Mouse (Mus musculus) neural tube, embryonic 11.5 days (tissue): ENCODE data around the gene Ctnnbip1. TPM values are rescaled to one million over a fixed set of nuclear protein-coding genes. Genes with fewer than 3 reads are reported as not detected.

Experiments
- ATAC-seq: fragments of 200-750 bp; cut with Nextera tagmentation; 2 replicates; pipeline ENCODE4 v1.8.0; 2017; ENCODE audit warnings: moderate number of reproducible peaks, mild to moderate bottlenecking, moderate TSS enrichment, moderate library complexity; ENCODE audit not compliant: insufficient read depth, low FRiP score, low TSS enrichment
- DNase-seq: peaks from one replicate; pipeline ENCODE4 v3.0.0-alpha.2; 2015; ENCODE audit warnings: low spot score
- H3K27ac ChIP-seq: fragments of 300-500 bp; sonication (generic); 2 replicates; pipeline ENCODE4 v1.5.1; 2014; ENCODE audit warnings: low read depth, mild to moderate bottlenecking, low read length
- H3K27me3 ChIP-seq: fragments of 300-500 bp; sonication (generic); 2 replicates; pipeline ENCODE4 v1.6.1; 2014; ENCODE audit warnings: mild to moderate bottlenecking, low read length, mixed read lengths; ENCODE audit not compliant: control insufficient read depth, insufficient read depth
- H3K36me3 ChIP-seq: fragments of 300-500 bp; sonication (generic); 2 replicates; pipeline ENCODE4 v1.6.1; 2014; ENCODE audit warnings: mild to moderate bottlenecking, low read length, moderate library complexity, mixed read lengths; ENCODE audit not compliant: control insufficient read depth, insufficient read depth
- H3K4me1 ChIP-seq: fragments of 300-500 bp; sonication (generic); 2 replicates; pipeline ENCODE4 v1.6.1; 2014; ENCODE audit warnings: low read length, mixed read lengths; ENCODE audit not compliant: control insufficient read depth, insufficient read depth
- H3K4me2 ChIP-seq: fragments of 300-500 bp; sonication (generic); 2 replicates; pipeline ENCODE4 v1.6.1; 2014; ENCODE audit warnings: low read depth, mild to moderate bottlenecking, moderate library complexity
- H3K4me3 ChIP-seq: fragments of 300-500 bp; sonication (generic); 2 replicates; pipeline ENCODE4 v1.5.1; 2014; ENCODE audit warnings: low read depth, low read length
- H3K9ac ChIP-seq: fragments of 300-500 bp; sonication (generic); 2 replicates; pipeline ENCODE4 v1.6.1; 2014; ENCODE audit warnings: mild to moderate bottlenecking, low read length
- H3K9me3 ChIP-seq: fragments of 300-500 bp; sonication (generic); 2 replicates; pipeline ENCODE4 v1.6.1; 2016; ENCODE audit warnings: low read length; ENCODE audit not compliant: control insufficient read depth
- WGBS: fragments of 180-500 bp; shearing (Covaris S2); extraction: QIAGEN DNeasy Blood & Tissue Kit; methylation state at CpG from one replicate; pipeline ENCODE4 v1.1.7; 2014; 5-methylcytosine and 5-hydroxymethylcytosine counted together
- polyA plus RNA-seq: library from polyadenylated mRNA; unstranded; fragments of >200 nt; fragmentation: Nextera tagmentation; extraction: Ambion mirVana; gene quantifications from 2 replicates; pipeline ENCODE4 v1.2.1, GENCODE M21; 2014

Ctnnbip1 gene
- polyA plus RNA-seq, 1 experiment from 2014 or later: 67.7 TPM

DNA sequence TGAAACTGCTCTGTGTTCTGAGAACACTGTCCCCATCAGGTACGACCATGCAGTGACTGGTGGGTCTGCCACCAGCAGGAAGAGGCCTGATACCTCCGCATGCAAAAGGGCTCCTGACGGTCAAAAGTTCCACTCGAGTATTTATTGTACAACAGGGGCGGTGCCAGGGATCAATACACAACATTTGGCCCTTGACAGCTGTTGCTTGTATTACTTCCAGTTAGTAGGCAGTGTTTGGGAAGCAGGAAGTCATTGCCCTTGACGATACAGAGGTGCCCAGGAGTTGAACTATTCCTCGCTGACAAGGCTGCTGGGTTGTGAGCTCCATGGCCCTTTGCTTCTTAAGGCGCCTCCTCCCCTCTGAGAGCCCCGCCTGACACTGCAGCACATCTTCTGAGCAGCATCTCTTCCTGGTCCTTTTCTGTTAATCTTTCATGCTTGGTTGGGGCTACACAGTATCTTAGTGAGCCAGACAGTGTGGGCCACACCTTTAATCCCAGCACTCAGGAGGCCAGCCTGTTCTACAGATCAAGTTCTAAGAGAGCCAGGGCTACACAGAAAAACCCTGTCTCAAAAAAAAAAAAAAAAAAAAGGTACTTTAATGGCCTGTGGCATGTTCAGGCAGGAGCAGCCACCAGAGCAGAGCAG is 28.9 kb downstream of the Ctnnbip1 start:
- 78% methylated on average over 9 of the region's 9 CpGs for WGBS
- no peak for ATAC-seq

DNA sequence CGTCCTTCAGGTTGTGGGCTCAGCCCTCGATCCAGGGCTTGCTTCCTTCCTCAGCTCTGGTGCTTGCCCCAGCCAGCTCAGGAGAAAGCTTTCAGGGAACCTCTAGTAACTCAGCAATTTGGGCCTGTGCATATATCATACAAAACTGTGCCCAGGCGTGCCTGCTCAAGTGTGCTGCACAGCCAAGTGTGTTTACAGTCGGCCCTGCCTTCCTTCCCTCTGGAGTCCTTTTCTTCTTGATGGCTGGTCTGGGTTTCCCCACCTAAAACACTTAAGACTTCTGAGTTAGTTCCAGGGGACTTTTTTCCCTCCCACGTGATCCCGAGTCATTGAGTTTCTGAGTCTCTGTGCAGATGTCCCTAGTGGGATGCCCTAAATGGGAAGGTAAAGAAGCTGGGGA is 29.5 kb downstream of the Ctnnbip1 start:
- Histone ChIP-seq H3K27ac (no peak overlapping the region), H3K9ac (no peak overlapping the region), H3K4me1 (no peaks in the 10 kb centered on the region), H3K4me2 (no peak overlapping the region), H3K4me3 (no peak overlapping the region), H3K36me3 (0 out of 2 replicates have a peak, but pooled peaks cover 2% of the 10 kb centered on the region), H3K27me3 (no peaks in the 10 kb centered on the region), H3K9me3 (no peaks in the 10 kb centered on the region; the same call in 1 of the 2 replicates)
- ATAC-seq: no peak
- 77% methylated on average over 6 of the region's 6 CpGs for WGBS
- no peak for DNase-seq

More for the DNA sequence above, 28.9 kb downstream of the Ctnnbip1 start:
- Histone ChIP-seq H3K4me2 (no peak overlapping the region), H3K4me1 (no peaks in the 10 kb centered on the region), H3K27ac (no peak overlapping the region), H3K4me3 (no peak overlapping the region), H3K27me3 (no peaks in the 10 kb centered on the region), H3K36me3 (0 out of 2 replicates have a peak, but pooled peaks cover 2% of the 10 kb centered on the region), H3K9ac (no peak overlapping the region), H3K9me3 (no peaks in the 10 kb centered on the region; the same call in 1 of the 2 replicates)
- DNase-seq: no peak

DNA sequence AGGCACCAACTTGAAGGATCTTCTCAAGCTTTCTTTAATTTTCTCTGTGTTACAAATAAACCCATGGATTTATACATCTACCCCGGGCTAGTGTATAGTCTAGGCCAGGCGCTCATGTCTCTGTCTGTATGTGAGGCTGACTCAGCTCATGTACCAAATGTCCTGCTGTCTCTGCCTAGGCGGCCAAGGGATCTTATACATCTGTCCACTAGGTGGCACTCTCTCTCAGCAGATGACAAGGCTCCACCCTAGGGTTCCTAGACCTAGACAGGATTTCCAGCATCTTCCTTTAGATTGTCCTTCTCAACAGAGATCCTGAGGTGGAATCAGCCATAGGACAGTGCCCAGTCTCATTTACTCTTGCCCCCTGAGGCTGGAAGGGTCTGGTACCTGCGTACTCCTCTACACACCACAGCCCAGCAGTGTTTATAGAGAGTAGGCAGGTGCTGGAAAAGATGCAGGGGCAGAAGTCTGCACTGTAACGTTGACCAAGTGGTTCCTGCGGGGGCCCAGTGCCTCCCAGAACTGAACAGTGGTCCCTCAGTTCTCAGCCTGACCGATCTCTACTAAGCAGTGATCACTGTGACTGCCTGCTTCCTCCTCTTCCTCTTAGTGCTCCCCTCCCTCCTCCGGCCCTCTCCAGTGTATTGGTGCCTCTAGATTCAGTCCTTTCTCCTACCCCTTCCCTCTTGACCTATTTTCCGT is 31.3 kb downstream of the Ctnnbip1 start:
- H3K4me3 ChIP-seq: no peak overlapping the region
- WGBS: 68% methylated on average over 9 of the region's 9 CpGs
- H3K4me2 ChIP-seq: no peak overlapping the region
- peak; percentile 82 for DNase-seq
- H3K27ac ChIP-seq: no peak overlapping the region
- H3K9me3 ChIP-seq: no peaks in the 10 kb centered on the region; the same call in 1 of the 2 replicates
- peaks cover 3% of the 10 kb centered on the region; the same call in 1 of the 2 replicates for H3K36me3 ChIP-seq
- H3K9ac ChIP-seq: no peak overlapping the region
- peak; percentile 68; the same call in 1 of the 2 replicates for ATAC-seq
- H3K4me1 ChIP-seq: peaks cover 4% of the 10 kb centered on the region; the same call in 1 of the 2 replicates
- H3K27me3 ChIP-seq: no peaks in the 10 kb centered on the region

DNA sequence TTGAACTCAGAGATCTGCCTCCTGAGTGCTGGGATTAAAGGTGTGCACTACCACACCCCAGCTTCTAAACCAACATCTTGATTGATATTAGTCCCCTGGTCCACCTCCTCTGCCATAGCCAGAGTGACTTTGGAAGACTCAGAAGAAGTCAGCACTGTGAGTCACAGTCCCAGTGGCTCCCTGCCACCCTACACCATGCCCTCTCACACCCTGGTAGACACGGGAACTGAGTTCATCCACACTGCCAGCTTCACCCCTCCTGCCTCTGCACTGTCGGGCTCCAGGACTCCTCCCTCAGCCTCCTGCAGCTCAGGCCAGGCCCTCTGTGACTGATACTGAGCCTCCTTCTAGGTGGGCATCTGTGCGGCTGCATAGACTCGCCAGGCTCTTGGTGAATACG is 32.8 kb downstream of the Ctnnbip1 start:
- no peak overlapping the region for H3K27ac ChIP-seq
- H3K9me3 ChIP-seq: no peaks in the 10 kb centered on the region
- no peak overlapping the region for H3K4me3 ChIP-seq
- H3K27me3 ChIP-seq: no peaks in the 10 kb centered on the region
- no peak for ATAC-seq
- no peak overlapping the region for H3K9ac ChIP-seq
- peaks cover 3% of the 10 kb centered on the region; the same call in 1 of the 2 replicates for H3K36me3 ChIP-seq
- H3K4me1 ChIP-seq: peaks cover 4% of the 10 kb centered on the region; the same call in 1 of the 2 replicates
- DNase-seq: no peak
- 78% methylated on average over 5 of the region's 5 CpGs for WGBS
- no peak overlapping the region for H3K4me2 ChIP-seq

DNA sequence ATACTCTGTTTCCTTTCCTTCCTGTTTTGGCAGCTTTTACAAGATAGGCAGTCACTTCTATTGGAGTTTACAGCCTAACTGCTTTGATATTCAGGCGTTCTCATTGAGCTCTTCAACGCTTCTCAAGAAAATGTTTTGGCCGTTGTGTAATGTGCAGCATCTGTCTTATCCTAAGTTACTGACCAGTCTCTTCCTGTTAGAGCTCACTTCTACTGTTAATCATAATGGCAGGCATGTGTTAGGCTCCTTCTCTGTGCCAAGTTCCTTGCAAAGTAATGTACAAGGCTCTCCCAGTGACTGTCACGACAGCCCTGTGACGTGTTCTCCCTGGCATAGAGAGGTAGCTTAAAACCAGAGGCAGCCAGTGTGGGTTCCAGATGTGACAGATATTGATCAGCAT is 33.7 kb downstream of the Ctnnbip1 start:
- Histone ChIP-seq H3K36me3 (peaks cover 2% of the 10 kb centered on the region; the same call in 1 of the 2 replicates), H3K27me3 (no peaks in the 10 kb centered on the region), H3K9me3 (no peaks in the 10 kb centered on the region), H3K9ac (no peak overlapping the region), H3K4me1 (peaks cover 4% of the 10 kb centered on the region; the same call in 1 of the 2 replicates), H3K27ac (no peak overlapping the region), H3K4me2 (no peak overlapping the region), H3K4me3 (no peak overlapping the region)
- DNase-seq (no peak), ATAC-seq (no peak)
- WGBS: 93% methylated on average over 5 of the region's 5 CpGs

DNA sequence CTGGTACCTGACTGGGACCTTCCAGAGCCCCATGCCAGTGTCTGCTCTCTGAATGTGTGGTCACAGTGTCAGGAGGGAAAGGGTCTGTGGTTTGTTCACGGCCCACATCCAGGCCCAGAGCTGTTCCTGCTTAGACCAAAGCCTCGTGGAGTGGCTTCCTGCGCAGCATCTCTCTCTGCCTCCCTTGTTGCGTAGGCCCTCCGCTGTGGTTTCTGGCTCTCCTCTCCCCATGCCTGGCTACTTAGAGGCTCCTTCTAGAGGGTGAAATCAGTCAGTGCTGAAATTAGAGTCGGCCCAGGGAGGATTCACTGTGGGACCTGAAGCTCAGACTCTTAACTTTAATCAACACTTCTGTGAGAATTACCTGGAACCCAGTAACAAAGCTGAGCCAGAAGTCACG is 35.8 kb downstream of the Ctnnbip1 start:
- Histone ChIP-seq H3K4me1 (peaks cover 4% of the 10 kb centered on the region; the same call in 1 of the 2 replicates), H3K4me3 (no peak overlapping the region), H3K27ac (no peak overlapping the region), H3K9me3 (no peaks in the 10 kb centered on the region), H3K27me3 (no peaks in the 10 kb centered on the region), H3K9ac (no peak overlapping the region), H3K36me3 (peaks cover 2% of the 10 kb centered on the region; the same call in 1 of the 2 replicates), H3K4me2 (no peak overlapping the region)
- DNase-seq (no peak), ATAC-seq (no peak)
- WGBS: 74% methylated on average over 7 of the region's 7 CpGs

DNA sequence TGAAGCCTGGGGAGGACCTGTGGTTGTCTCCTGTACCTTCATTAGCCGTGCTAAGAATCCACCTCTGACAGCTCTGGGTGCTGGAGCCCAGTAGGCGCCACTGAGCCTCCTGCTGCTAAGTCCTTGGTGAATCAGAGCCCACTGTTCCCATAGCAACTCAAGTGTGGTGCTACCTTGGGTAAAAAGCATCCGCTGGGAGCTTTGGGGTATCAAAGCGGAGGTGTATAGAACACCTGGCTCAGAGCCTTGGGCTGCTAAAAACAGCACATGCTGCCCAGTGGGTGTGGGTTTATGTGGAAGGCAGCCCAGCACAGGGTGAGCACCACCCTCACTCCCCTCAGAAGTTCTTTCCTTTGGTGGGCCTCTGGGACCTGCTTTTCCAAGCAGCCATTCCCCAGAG is 38.1 kb downstream of the Ctnnbip1 start:
- WGBS: 91% methylated on average over 4 of the region's 4 CpGs

DNA sequence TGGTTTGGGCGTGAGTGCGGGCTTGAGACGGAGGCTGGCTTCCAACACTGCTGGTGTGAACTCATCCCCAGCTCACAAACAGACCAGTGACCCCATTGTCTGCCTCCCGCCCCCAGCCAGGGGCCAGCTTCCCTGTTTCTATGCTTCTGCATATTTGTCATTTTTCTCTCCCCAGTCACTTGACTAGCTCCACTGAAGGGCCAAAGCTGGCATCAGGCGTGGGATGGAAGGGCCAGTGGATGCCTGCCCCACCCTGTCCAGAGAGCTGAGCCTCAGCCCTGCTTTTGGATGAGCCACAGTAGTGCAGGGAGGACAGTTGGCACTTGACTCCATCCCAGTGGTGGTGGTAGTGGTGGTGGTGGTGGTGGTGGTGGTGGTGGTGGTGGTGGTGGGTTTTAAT is 39.9 kb downstream of the Ctnnbip1 start:
- H3K9me3 ChIP-seq: no peaks in the 10 kb centered on the region
- no peak overlapping the region for H3K9ac ChIP-seq
- WGBS: 92% methylated on average over 5 of the region's 5 CpGs
- DNase-seq (no peak), ATAC-seq (no peak)
- H3K36me3 ChIP-seq: peaks cover 2% of the 10 kb centered on the region; the same call in 1 of the 2 replicates
- H3K4me1 ChIP-seq: peaks cover 15% of the 10 kb centered on the region
- H3K4me2 ChIP-seq: no peak overlapping the region
- no peaks in the 10 kb centered on the region for H3K27me3 ChIP-seq
- no peak overlapping the region for H3K4me3 ChIP-seq
- H3K27ac ChIP-seq: no peak overlapping the region

More for the DNA sequence above, 38.1 kb downstream of the Ctnnbip1 start:
- Histone ChIP-seq H3K36me3 (peaks cover 2% of the 10 kb centered on the region; the same call in 1 of the 2 replicates), H3K27me3 (no peaks in the 10 kb centered on the region), H3K9me3 (no peaks in the 10 kb centered on the region), H3K4me2 (no peak overlapping the region), H3K4me1 (peaks cover 4% of the 10 kb centered on the region; the same call in 1 of the 2 replicates), H3K4me3 (no peak overlapping the region), H3K9ac (no peak overlapping the region), H3K27ac (no peak overlapping the region)
- DNase-seq (no peak), ATAC-seq (no peak)
